Mouse (Mus musculus): ENCODE measurements around the gene Dennd6b.

The Dennd6b gene

GRCm38 (mm10) chr15:89137378-89138045, 58.8 kb downstream of the Dennd6b start:
- no peak for DNase-seq (ENCODE audit: extremely low spot score, low read depth, low spot score)

- no peak for DNase-seq (ENCODE audit: extremely low spot score, low read depth, low spot score)
Observed at GRCm38 (mm10) chr15:89136461-89137155, 59.7 kb downstream of the Dennd6b start.
